Mouse (Mus musculus): ENCODE data around the gene Olfr214.

DNA sequence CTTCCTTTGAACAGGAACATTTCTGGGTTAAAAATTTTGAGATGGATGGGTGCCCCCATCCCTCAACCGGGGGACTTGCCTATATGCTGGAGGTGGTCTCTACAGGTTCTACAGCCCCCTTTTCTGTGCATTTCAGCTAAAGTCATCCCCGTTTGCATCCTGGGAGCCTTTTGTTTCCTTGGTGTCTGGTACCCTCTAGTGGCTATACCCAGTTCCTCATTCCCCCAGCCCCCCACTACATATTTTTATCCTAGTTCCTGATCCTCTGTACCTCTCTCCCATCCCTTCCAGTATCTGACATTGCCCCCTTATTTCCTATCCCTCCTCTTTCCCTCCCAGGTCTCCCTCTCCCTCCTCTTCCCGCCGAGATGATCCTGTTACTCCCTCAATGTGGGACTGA lies 53.2 kb downstream of the Olfr214 start:
- TF ChIP-seq POLR2A (IDR thresholded peaks at IDR 0.05; ENCODE audit: low read depth, low read length) (no peak), CTCF (IDR thresholded peaks at IDR 0.05; ENCODE audit: borderline replicate concordance, insufficient read depth, low read length) (no peak)

Measured in embryonic fibroblast, embryonic 13.5 days (primary cell).